Comparison of ENCODE assay signal across 8 mouse cellular contexts in the genomic region with DNA sequence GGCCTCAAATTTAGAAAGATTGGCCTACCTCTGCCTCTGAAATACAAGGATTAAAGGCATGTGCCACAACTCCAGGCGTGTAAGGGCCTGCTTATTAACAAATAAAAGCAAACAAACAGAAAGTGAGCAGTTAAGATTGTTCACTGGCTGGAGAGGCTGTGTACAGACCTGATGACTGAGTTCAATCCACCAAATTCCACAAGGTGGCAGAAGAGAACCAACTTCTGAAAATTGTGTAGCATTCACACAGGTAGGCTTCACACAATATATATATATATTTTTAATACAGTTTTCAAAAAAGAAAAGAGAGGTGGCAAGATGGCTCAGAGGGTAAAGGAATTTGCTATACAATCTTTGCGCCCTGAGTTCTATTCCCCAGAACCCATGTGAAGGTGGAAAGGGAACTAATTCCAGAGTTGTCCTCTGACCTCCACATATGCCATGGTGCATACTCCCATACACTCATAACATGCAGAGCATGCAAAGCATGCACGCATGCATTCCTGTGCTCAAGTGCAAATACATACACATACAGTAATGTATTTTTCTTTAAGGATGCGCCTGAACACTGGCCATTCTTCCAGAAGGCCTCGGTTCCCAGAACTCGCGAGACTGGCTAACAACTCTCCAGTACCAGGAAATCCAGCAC. TPM values are rescaled to one million over a fixed set of nuclear protein-coding genes. Genes with fewer than 3 reads are reported as not detected.
DNase-seq lines count a peak whose midpoint lies in the region; ATAC-seq lines count a peak whose summit lies in the region.

No protein-coding gene starts in this region.

- H3K27ac ChIP-seq in neural tube, embryonic 15.5 days (replicated peaks) = no peak overlapping the region

- H3K4me1 ChIP-seq in neural tube, embryonic 15.5 days = peaks cover 10% of the 10 kb centered on the region

- no peak overlapping the region for H3K9ac ChIP-seq in neural tube, embryonic 15.5 days (replicated peaks)

- peaks cover 3% of the 10 kb centered on the region; the same call in 1 of the 2 replicates for H3K27me3 ChIP-seq in neural tube, embryonic 15.5 days (replicated peaks)

- WGBS in neural tube, embryonic 15.5 days = 70% methylated on average over 7 of the region's 7 CpGs

- H3K4me2 ChIP-seq in neural tube, embryonic 15.5 days = no peak overlapping the region

- no peaks in the 10 kb centered on the region for H3K9me3 ChIP-seq in neural tube, embryonic 15.5 days (replicated peaks)

- ATAC-seq in neural tube, embryonic 15.5 days (ENCODE audit: low FRiP score) = no peak

- H3K36me3 ChIP-seq in neural tube, embryonic 15.5 days = no peaks in the 10 kb centered on the region

- H3K4me3 ChIP-seq in neural tube, embryonic 15.5 days (replicated peaks) = no peak overlapping the region

- DNase-seq in embryo, embryonic 10 days (ENCODE audit: low spot score) = peak; percentile 69
- DNase-seq in embryo, embryonic 9.5 days (ENCODE audit: extremely low spot score) = no peak
- peak; percentile 69 for DNase-seq in layer of hippocampus, adult 11-12 months (ENCODE audit: low spot score)
- DNase-seq in layer of hippocampus, adult 9-11 months = no peak
- peak; percentile 70 for DNase-seq in CD4-positive, CD25-positive, alpha-beta regulatory T cell, adult 2 months (ENCODE audit: low read depth, low spot score)
- peak; percentile 77 to 84 for DNase-seq in cerebellum, postnatal 14 days
- peak; percentile 56 for DNase-seq in lung, postnatal 14 days

RNA-seq across cellular contexts. Expression of a gene that starts 4.2 kb away (rescaled TPM):
- 12.1 and 12.7 TPM in 2 replicates for polyA plus RNA-seq in neural tube, embryonic 15.5 days (2015; fragmentation: Nextera tagmentation; extraction: Ambion mirVana)

RNA-seq across cellular contexts. Expression of a gene that starts 24.1 kb away (rescaled TPM):
- 35.3 and 36.1 TPM in 2 replicates for polyA plus RNA-seq in neural tube, embryonic 15.5 days (2015; fragmentation: Nextera tagmentation; extraction: Ambion mirVana)

RNA-seq across cellular contexts. Expression of a gene that starts 39.3 kb away (rescaled TPM):
- 13.7 and 13.8 TPM in 2 replicates for polyA plus RNA-seq in neural tube, embryonic 15.5 days (2015; fragmentation: Nextera tagmentation; extraction: Ambion mirVana)

Comparison
In these comparisons a context has a peak if more than half of its experiments do, and no peak if none do; other contexts are left out.
1. DNase-seq: peak in embryo, embryonic 10 days (single experiment), layer of hippocampus, adult 11-12 months (single experiment), CD4-positive, CD25-positive, alpha-beta regulatory T cell, adult 2 months (single experiment), cerebellum, postnatal 14 days (2 of 2) and lung, postnatal 14 days (single experiment); none in embryo, embryonic 9.5 days (single experiment) and layer of hippocampus, adult 9-11 months (single experiment).